Mouse (Mus musculus) hindbrain, embryonic 16.5 days (tissue): ENCODE results near the gene Map4k2. TPM values are rescaled to one million over a fixed set of nuclear protein-coding genes. Genes with fewer than 3 reads are reported as not detected.
A peak's percentile ranks its signal among the peaks of the same experiment; 100 is the strongest.

ENCODE experiments used
- ATAC-seq: fragments of 200-750 bp; cut with Nextera tagmentation; 2 replicates; pipeline ENCODE4 v1.8.0; 2017; ENCODE audit warnings: moderate TSS enrichment, moderate library complexity
- H3K27ac ChIP-seq: fragments of 300-500 bp; sonication (generic); 2 replicates; pipeline ENCODE4 v1.5.1; 2014; ENCODE audit warnings: low read depth, mild to moderate bottlenecking, control low read depth, low read length, moderate library complexity
- H3K27me3 ChIP-seq: fragments of 300-500 bp; sonication (generic); replicated peaks from 2 replicates; pipeline ENCODE4 v1.6.1; 2014; ENCODE audit warnings: low read length; ENCODE audit not compliant: control insufficient read depth, insufficient read depth
- H3K36me3 ChIP-seq: fragments of 300-500 bp; sonication (generic); 2 replicates; pipeline ENCODE4 v1.6.1; 2014; ENCODE audit warnings: mild to moderate bottlenecking, low read length, moderate library complexity, mixed read lengths; ENCODE audit not compliant: control insufficient read depth, insufficient read depth
- H3K4me1 ChIP-seq: fragments of 300-500 bp; sonication (generic); 2 replicates; pipeline ENCODE4 v1.6.1; 2014; ENCODE audit warnings: low read depth, low read length; ENCODE audit not compliant: control insufficient read depth, insufficient read depth
- H3K4me2 ChIP-seq: fragments of 300-500 bp; sonication (generic); 2 replicates; pipeline ENCODE4 v1.6.1; 2014; ENCODE audit warnings: mild to moderate bottlenecking, low read length, control low read depth, moderate library complexity
- H3K4me3 ChIP-seq: fragments of 300-500 bp; sonication (generic); 2 replicates; pipeline ENCODE4 v1.5.1; 2014; ENCODE audit warnings: mild to moderate bottlenecking, low read length, control low read depth, moderate library complexity
- H3K9ac ChIP-seq: fragments of 300-500 bp; sonication (generic); 2 replicates; pipeline ENCODE4 v1.6.1; 2014; ENCODE audit warnings: low read depth, mild to moderate bottlenecking, control low read depth, low read length, moderate library complexity
- H3K9me3 ChIP-seq: fragments of 300-500 bp; sonication (generic); 2 replicates; pipeline ENCODE4 v1.6.1; 2014; ENCODE audit warnings: mild to moderate bottlenecking, low read length, moderate library complexity; ENCODE audit not compliant: control insufficient read depth
- whole genome bisulfite sequencing: fragments of 180-500 bp; shearing (Covaris S2); extraction: QIAGEN DNeasy Blood & Tissue Kit; methylation state at CpG from one replicate; pipeline ENCODE4 v1.1.7; 2014; 5-methylcytosine and 5-hydroxymethylcytosine counted together
- polyA plus RNA-seq: library from polyadenylated mRNA; unstranded; fragments of >200 nt; fragmentation: Nextera tagmentation; extraction: Ambion mirVana; gene quantifications from 2 replicates; pipeline ENCODE4 v1.2.1, GENCODE M21; 2015

Gene Map4k2
- polyA plus RNA-seq, 1 experiment from 2014 or later = 19.6 TPM

DNA sequence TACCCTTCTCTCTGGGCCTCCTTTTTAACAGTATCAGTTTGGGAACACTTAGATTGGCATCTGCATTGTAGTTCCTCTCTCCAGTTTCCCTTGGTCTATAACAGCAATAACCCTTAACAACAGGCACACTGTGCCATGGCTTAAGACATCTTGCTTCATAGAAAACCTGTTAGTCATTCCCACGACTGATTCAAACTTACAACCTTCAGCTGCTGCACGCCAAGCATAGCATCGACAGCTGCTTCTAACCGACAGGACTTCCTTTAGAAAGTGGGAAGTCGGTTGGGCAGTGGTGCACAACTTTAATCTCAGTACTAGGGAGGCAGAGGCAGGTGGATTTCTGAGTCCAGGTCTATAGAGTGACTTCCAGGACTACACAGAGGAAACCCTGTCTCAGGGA is 9.8 kb upstream of the Map4k2 start:
- no peak overlapping the region for H3K27ac ChIP-seq
- H3K4me2 ChIP-seq = no peak overlapping the region
- H3K27me3 ChIP-seq = no peaks in the 10 kb centered on the region
- 75% methylated on average over 5 of the region's 5 CpGs for WGBS
- no peaks in the 10 kb centered on the region for H3K36me3 ChIP-seq
- no peaks in the 10 kb centered on the region for H3K9me3 ChIP-seq
- no peak overlapping the region for H3K4me3 ChIP-seq
- no peak overlapping the region for H3K9ac ChIP-seq
- no peak for ATAC-seq
- peaks cover 12% of the 10 kb centered on the region for H3K4me1 ChIP-seq

DNA sequence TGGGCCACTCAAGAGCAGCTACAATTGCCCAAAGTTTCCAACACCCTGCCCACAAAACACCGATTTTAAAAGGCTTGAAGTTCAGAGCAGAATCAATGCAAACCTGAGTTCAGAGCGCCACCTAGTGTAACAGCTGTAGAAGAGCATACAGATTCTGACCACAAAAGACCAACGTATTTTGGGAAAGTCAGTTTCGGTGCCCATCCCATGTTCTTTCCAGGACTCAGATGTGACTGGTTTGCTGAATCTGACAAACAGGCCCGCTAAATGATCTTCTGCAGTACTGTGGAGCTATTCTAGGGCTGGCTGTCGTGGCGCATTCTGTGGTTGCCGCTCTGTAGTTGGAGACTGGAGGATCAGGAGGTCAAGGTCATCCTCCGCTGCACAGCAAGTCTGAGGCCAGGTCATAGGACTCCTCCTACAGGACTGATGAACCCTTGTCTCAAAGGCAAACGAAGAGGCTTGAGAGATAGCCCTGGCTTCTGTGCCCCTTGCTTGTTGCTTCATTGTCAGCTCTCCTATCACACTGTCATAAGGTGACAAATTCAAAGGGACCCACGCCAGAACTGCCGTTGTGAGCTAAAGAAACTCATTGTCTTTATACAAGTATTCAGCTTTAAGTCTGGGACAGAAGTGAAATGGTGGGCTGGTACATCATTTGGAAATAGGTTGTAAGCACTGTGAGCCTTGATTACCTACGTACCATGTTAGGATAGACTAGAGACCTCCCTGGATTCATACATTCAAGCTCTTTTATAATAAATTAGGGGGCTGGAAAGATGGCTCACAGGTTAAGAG is 9.0 kb upstream of the Map4k2 start:
- H3K4me2 ChIP-seq = peak overlapping the region; percentile 35
- ATAC-seq = no peak
- H3K9me3 ChIP-seq = no peaks in the 10 kb centered on the region
- H3K4me3 ChIP-seq = no peak overlapping the region
- no peak overlapping the region for H3K27ac ChIP-seq
- 22% methylated on average over 13 of the region's 13 CpGs for WGBS
- H3K36me3 ChIP-seq = peaks cover 1% of the 10 kb centered on the region
- peak overlapping the region; percentile 29 for H3K9ac ChIP-seq
- no peaks in the 10 kb centered on the region for H3K27me3 ChIP-seq
- peaks cover 20% of the 10 kb centered on the region for H3K4me1 ChIP-seq

DNA sequence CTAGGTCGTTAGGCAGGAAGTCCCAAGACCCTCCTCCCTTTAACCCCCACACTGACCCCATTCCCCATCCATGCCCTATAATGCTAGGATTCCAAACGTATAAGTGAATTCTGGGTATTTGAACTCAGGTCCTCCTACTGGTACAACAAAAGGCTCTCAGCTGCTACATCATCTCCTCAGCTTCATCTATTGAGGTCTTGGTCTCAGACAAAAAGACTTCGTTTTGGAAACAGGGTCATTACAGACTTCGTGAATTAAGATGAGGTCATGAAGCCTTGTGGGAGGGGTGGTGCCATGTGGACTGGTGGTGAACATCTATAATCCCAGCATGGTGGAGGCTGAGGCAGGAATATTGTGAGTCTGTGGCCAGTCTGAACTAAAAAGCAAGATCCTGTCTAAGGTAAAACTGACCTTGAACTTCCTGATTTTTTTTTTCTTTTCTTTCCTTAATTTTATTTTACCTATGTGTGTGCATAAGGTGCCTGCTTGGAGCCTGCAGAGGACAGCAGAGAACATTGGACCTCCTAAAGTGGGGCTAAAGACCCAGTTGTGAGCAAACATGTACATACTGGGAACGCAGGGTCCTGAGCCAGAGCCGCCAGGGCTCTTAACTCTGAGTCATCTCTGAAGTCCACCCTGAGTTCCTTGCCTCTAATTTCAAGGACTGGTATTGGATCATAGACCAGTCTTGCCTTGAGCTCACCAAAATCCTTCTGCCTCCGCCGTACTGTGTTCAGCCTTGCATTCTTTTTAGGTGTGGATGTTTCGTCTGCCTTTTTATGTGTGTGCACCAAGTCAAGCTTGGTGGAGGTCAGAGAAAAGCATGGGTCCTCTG is 7.0 kb upstream of the Map4k2 start:
- Histone ChIP-seq H3K36me3 (peaks cover 21% of the 10 kb centered on the region), H3K27ac (peak overlapping the region; percentile 76), H3K4me3 (peak overlapping the region; percentile 18; the same call in 1 of the 2 replicates), H3K4me2 (peak overlapping the region; percentile 79), H3K4me1 (peaks cover 26% of the 10 kb centered on the region), H3K9me3 (no peaks in the 10 kb centered on the region), H3K9ac (no peak overlapping the region), H3K27me3 (no peaks in the 10 kb centered on the region)
- no peak; the same call in 1 of the 2 replicates for ATAC-seq
- WGBS = 73% methylated on average over 9 of the region's 9 CpGs

DNA sequence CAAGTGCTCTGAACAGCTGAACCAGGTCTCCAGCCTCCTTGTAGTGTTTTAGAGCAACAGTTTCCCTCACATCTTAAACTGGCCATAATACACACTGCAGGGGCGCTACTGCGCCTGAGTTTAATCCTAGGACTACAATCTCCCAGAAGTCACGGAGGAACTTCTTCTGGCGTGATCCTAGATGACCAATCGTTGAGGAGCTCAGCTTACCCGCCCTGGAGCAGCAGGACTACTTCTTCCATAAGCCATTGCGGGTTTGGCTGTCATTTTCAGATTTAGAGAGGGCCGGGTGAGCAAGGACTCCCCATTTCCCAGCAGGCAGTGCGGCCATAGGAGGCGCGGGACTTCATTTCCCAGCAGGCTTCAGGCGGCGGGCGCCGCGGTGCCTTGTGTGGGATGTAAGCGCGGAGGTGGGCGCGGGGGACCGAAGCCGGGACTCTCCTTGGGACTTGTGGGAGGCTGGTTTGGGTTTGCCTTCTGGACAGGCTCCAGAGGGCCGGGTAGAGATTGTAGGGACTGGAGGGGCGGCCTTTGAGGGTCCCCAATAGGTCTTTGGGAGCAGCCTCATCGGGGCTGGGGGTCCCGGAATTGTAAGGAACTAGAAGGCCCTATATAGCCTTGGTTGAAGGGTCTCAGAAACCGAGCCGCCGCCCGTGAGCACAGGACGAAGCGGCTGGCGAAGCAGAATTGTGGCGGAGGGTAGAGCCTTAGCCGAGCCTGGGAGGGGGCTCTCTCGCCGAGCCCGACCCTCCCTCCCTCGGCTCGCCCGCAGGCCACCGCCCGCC is 6.1 kb upstream of the Map4k2 start, which contains the start of gene Men1:
Men1 (plus strand) TSS at position 307 of the 785 bp plus-strand sequence.
- Histone ChIP-seq H3K4me1 (peaks cover 26% of the 10 kb centered on the region), H3K36me3 (peaks cover 30% of the 10 kb centered on the region), H3K9ac (peak within 1 kb of the TSS; percentile 79), H3K9me3 (no peaks in the 10 kb centered on the region), H3K27me3 (no peaks in the 10 kb centered on the region), H3K27ac (peak within 1 kb of the TSS; percentile 82), H3K4me2 (peak within 1 kb of the TSS; percentile 79), H3K4me3 (peak within 1 kb of the TSS; percentile 80)
- under 1% methylated on average over 34 of the region's 43 CpGs for WGBS
- peak; percentile 96 for ATAC-seq

DNA sequence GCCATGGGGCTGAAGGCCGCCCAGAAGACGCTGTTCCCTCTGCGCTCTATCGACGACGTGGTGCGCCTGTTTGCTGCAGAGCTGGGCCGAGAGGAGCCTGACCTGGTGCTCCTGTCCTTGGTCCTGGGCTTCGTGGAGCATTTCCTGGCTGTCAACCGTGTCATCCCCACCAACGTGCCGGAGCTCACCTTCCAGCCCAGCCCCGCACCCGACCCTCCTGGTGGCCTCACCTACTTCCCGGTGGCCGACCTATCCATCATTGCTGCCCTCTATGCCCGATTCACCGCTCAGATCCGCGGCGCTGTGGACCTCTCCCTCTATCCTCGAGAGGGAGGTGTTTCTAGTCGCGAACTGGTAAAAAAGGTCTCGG is 5.5 kb upstream of the Map4k2 start:
- WGBS = 0% methylated on average over 16 of the region's 25 CpGs
- H3K4me2 ChIP-seq = peak overlapping the region; percentile 79
- H3K36me3 ChIP-seq = peaks cover 36% of the 10 kb centered on the region
- ATAC-seq = no peak; the same call in 1 of the 2 replicates
- H3K4me1 ChIP-seq = peaks cover 28% of the 10 kb centered on the region
- peak overlapping the region; percentile 80 for H3K4me3 ChIP-seq
- peak overlapping the region; percentile 79 for H3K9ac ChIP-seq
- no peaks in the 10 kb centered on the region for H3K9me3 ChIP-seq
- no peaks in the 10 kb centered on the region for H3K27me3 ChIP-seq
- H3K27ac ChIP-seq = peak overlapping the region; percentile 82

DNA sequence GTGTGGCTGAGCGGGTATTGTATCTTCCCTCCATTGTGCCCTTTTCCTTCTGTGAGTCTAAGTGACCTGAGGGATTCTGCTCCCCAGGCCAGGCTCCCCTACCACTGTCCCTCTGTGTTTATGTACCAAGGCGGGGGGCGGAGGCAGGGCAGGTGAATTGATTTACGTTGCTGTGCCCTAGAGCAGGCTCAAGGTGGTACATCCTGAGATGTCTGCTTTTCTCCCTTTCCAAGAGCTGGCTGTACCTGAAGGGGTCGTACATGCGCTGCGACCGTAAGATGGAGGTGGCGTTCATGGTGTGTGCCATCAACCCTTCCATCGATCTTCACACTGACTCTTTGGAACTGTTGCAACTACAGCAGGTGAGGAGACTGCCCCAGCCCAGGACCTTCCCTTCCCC is 4.0 kb upstream of the Map4k2 start:
- Histone ChIP-seq H3K9ac (peak overlapping the region; percentile 79; the same call in 1 of the 2 replicates), H3K27me3 (no peaks in the 10 kb centered on the region), H3K36me3 (peaks cover 39% of the 10 kb centered on the region), H3K27ac (no peak overlapping the region), H3K9me3 (no peaks in the 10 kb centered on the region), H3K4me3 (peak overlapping the region; percentile 80; the same call in 1 of the 2 replicates), H3K4me2 (peak overlapping the region; percentile 79), H3K4me1 (peaks cover 35% of the 10 kb centered on the region)
- 94% methylated on average over 10 of the region's 10 CpGs for WGBS
- ATAC-seq = no peak

DNA sequence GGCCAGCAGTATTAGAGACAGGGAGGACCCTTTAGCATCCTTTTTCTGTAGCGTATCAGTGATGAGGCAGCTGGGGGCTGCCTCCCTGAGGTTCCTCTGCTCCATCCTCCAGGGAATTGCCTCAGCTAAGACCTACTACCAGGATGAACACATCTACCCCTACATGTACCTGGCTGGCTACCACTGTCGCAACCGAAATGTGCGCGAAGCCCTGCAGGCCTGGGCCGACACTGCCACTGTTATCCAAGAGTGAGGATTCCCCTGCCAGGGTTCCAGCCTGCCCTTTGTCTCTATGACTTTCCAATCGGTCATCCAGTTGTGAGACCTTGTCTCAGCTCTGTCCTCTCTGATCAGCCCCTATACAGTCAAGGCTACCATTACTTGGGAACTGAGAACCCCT is 2.8 kb upstream of the Map4k2 start:
- H3K4me2 ChIP-seq = no peak overlapping the region
- H3K27me3 ChIP-seq = no peaks in the 10 kb centered on the region
- H3K36me3 ChIP-seq = peaks cover 41% of the 10 kb centered on the region
- no peaks in the 10 kb centered on the region for H3K9me3 ChIP-seq
- peaks cover 34% of the 10 kb centered on the region for H3K4me1 ChIP-seq
- no peak overlapping the region for H3K27ac ChIP-seq
- no peak for ATAC-seq
- no peak overlapping the region for H3K4me3 ChIP-seq
- H3K9ac ChIP-seq = no peak overlapping the region
- 95% methylated on average over 7 of the region's 7 CpGs for WGBS

- no peak overlapping the region for H3K9ac ChIP-seq
- no peak overlapping the region for H3K27ac ChIP-seq
- no peaks in the 10 kb centered on the region for H3K9me3 ChIP-seq
- no peak overlapping the region for H3K4me2 ChIP-seq
- no peak for ATAC-seq
- H3K36me3 ChIP-seq = peaks cover 43% of the 10 kb centered on the region
- peaks cover 34% of the 10 kb centered on the region for H3K4me1 ChIP-seq
- no peak overlapping the region for H3K4me3 ChIP-seq
- no peaks in the 10 kb centered on the region for H3K27me3 ChIP-seq
- WGBS = 96% methylated on average over 11 of the region's 11 CpGs
Measured at GRCm38 (mm10) chr19:6338716-6339115, 2.2 kb upstream of the Map4k2 start.
